Mouse (Mus musculus) lung, adult 2 months (tissue): ENCODE data around the gene Tmem251.

Experiments
- CTCF ChIP-seq: fragments of 200-500 bp; IDR thresholded peaks from 2 replicates; pipeline ENCODE4 v1.5.1; 2011; ENCODE audit warnings: mild to moderate bottlenecking, low read length, control low read depth; ENCODE audit not compliant: insufficient read depth
- POLR2A ChIP-seq: fragments of 200-500 bp; IDR thresholded peaks from 2 replicates; pipeline ENCODE4 v1.6.1; 2011; ENCODE audit warnings: low read depth, mild to moderate bottlenecking, control low read depth, low read length, borderline replicate concordance; ENCODE audit errors: extremely low read depth

DNA sequence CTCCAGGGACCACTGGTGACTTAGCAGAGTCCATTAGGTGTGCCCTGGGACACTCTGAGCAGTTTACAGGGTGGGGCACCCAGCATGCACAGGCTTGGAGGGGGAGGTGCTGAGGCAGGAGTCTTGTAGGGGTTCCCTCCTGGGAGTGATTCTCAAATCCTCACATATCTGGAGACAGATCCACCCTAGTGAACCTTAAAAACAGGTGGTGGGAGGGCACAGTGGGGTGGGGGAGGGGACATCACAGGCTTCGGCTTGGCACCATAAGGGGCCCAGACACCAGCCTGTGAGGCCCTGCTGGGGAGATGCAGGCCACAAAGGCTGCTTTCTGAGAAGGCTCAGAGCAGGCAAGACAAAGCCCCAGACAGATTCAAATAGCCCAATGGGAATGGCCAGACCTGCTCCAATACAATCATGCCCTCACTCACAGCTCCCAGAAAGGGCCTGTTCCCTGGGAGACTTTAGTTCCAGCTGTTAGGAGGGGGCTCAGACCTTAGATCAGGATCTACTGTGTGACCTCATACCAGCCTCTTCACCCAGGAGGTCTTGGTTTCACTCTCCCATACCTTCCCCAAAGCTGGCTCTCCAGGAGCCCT, 45.4 kb upstream of the Tmem251 start:
- no peak for TF ChIP-seq CTCF
- TF ChIP-seq POLR2A, result no peak
